Mouse (Mus musculus) olfactory bulb, adult 2 months (tissue): ENCODE results near the gene Nemf.

ENCODE experiments used
- CTCF ChIP-seq: fragments of 200-500 bp; IDR thresholded peaks from 2 replicates; pipeline ENCODE4 v1.5.1; 2012; ENCODE audit warnings: low read depth, mild to moderate bottlenecking, low read length, moderate library complexity; ENCODE audit not compliant: insufficient read depth
- POLR2A ChIP-seq: fragments of 200-500 bp; IDR thresholded peaks from 2 replicates; pipeline ENCODE4 v1.6.1; 2012; ENCODE audit warnings: mild to moderate bottlenecking, low read depth, low read length, moderate library complexity; ENCODE audit not compliant: insufficient read depth

- TF ChIP-seq POLR2A (no peak), CTCF (no peak)
Measured at GRCm38 (mm10) chr12:69262251-69262650, 94.7 kb downstream of the Nemf start.
